In the genomic region with DNA sequence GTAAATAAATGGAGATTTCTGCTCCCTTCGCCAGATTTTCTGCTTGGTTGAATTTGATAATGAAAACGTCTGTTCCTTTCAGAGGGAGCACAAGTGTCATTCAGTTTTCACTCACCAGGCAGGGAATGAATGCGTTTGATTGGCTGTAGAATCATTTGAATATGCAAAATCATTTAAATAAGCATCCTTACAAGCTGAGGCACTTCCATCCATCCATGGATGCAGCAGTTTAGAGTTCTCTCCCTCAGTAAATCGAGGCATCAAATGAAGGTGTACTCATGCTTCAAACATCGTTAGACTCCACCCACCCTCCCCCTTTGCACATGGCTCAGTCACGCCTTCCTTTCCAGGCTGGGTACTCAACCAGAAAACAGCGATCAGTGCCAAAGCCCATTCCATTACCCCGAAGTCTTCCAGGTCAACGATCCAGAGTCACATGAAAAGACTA, we compare ENCODE assay signal across 9 mouse cellular contexts.
DNase-seq lines count a peak whose midpoint lies in the region; ATAC-seq and TF ChIP-seq lines count a peak whose summit lies in the region.
"Had no signal": no experiment of that assay in that cellular context is flagged by ENCODE, and none has a peak within 500 bp of the region (broad histone marks: within the 10 kb centered on the region; RNA-seq: fewer than 3 reads in every experiment).

No protein-coding gene starts in this region.

- no peak overlapping the region for H3K9ac ChIP-seq in hindbrain, embryonic 16.5 days (ENCODE audit: low read depth, low read length)
- no peak overlapping the region for H3K9ac ChIP-seq in midbrain, embryonic 11.5 days (ENCODE audit: low read length)
- H3K9ac ChIP-seq in intestine, postnatal 0 days (ENCODE audit: low read depth, low read length): no peak overlapping the region
- H3K9ac ChIP-seq: heart, embryonic 13.5 days had no signal

- ATAC-seq in hindbrain, embryonic 16.5 days: peak; percentile 28
- ATAC-seq in midbrain, embryonic 11.5 days (ENCODE audit: low FRiP score): peak; percentile 71
- ATAC-seq in intestine, postnatal 0 days: no peak

- H3K4me1 ChIP-seq in hindbrain, embryonic 16.5 days (ENCODE audit: control insufficient read depth, insufficient read depth, low read depth, low read length): peaks cover 38% of the 10 kb centered on the region
- peaks cover 33% of the 10 kb centered on the region for H3K4me1 ChIP-seq in midbrain, embryonic 11.5 days (ENCODE audit: control insufficient read depth, insufficient read depth, low read length)
- no peaks in the 10 kb centered on the region for H3K4me1 ChIP-seq in intestine, postnatal 0 days (replicated peaks; ENCODE audit: control insufficient read depth, insufficient read depth, low read length)

- WGBS in hindbrain, embryonic 16.5 days: 20% methylated on average over 9 of the region's 9 CpGs
- WGBS in midbrain, embryonic 11.5 days: 28% methylated on average over 9 of the region's 9 CpGs
- WGBS in intestine, postnatal 0 days: 44% methylated on average over 9 of the region's 9 CpGs

- H3K9me3 ChIP-seq in hindbrain, embryonic 16.5 days (ENCODE audit: control insufficient read depth, low read length): no peaks in the 10 kb centered on the region
- no peaks in the 10 kb centered on the region for H3K9me3 ChIP-seq in midbrain, embryonic 11.5 days (ENCODE audit: control insufficient read depth, low read length)
- no peaks in the 10 kb centered on the region for H3K9me3 ChIP-seq in intestine, postnatal 0 days (ENCODE audit: control insufficient read depth)
- H3K9me3 ChIP-seq: heart, embryonic 13.5 days had no signal

- no peak for TF ChIP-seq CTCF in intestine, postnatal 0 days (IDR thresholded peaks at IDR 0.05; ENCODE audit: low read depth)

- H3K4me3 ChIP-seq in hindbrain, embryonic 16.5 days (ENCODE audit: low read length): no peak overlapping the region
- no peak overlapping the region for H3K4me3 ChIP-seq in midbrain, embryonic 11.5 days (ENCODE audit: low read depth, low read length)
- H3K4me3 ChIP-seq in intestine, postnatal 0 days (ENCODE audit: low read depth, low read length): no peak overlapping the region
- H3K4me3 ChIP-seq: heart, embryonic 13.5 days had no signal

- H3K4me2 ChIP-seq in hindbrain, embryonic 16.5 days (ENCODE audit: low read length): no peak overlapping the region
- H3K4me2 ChIP-seq in midbrain, embryonic 11.5 days: no peak overlapping the region
- no peak overlapping the region for H3K4me2 ChIP-seq in intestine, postnatal 0 days (replicated peaks; ENCODE audit: low read depth)
- H3K4me2 ChIP-seq: heart, embryonic 13.5 days had no signal

- DNase-seq in brain, adult 2 months (ENCODE audit: low read depth, low spot score): peak; percentile 77
- DNase-seq in embryo, embryonic 10.5 days (ENCODE audit: low spot score): peak; percentile 69
- DNase-seq in midbrain, embryonic 11.5 days (ENCODE audit: low spot score, missing footprints): peak; percentile 88
- no peak for DNase-seq in frontal cortex, postnatal 14 days (ENCODE audit: low spot score in 2 of 2)
- no peak for DNase-seq in adrenal gland, postnatal 10 days
- DNase-seq: lung, postnatal 14 days had no signal

- no peaks in the 10 kb centered on the region for H3K27me3 ChIP-seq in hindbrain, embryonic 16.5 days (replicated peaks; ENCODE audit: control insufficient read depth, insufficient read depth, low read length)
- H3K27me3 ChIP-seq in midbrain, embryonic 11.5 days (ENCODE audit: control insufficient read depth, insufficient read depth, low read length): no peaks in the 10 kb centered on the region
- H3K27me3 ChIP-seq in intestine, postnatal 0 days (replicated peaks; ENCODE audit: control insufficient read depth, insufficient read depth, low read length): no peaks in the 10 kb centered on the region
- H3K27me3 ChIP-seq: heart, embryonic 13.5 days had no signal

- H3K36me3 ChIP-seq in hindbrain, embryonic 16.5 days (ENCODE audit: control insufficient read depth, insufficient read depth, low read length): no peaks in the 10 kb centered on the region
- no peaks in the 10 kb centered on the region for H3K36me3 ChIP-seq in midbrain, embryonic 11.5 days (ENCODE audit: control insufficient read depth, insufficient read depth, low read length)
- no peaks in the 10 kb centered on the region for H3K36me3 ChIP-seq in intestine, postnatal 0 days (ENCODE audit: control insufficient read depth, insufficient read depth)

- H3K27ac ChIP-seq in hindbrain, embryonic 16.5 days (ENCODE audit: low read depth, low read length): no peak overlapping the region
- H3K27ac ChIP-seq in midbrain, embryonic 11.5 days (ENCODE audit: low read depth, low read length): no peak overlapping the region
- H3K27ac ChIP-seq in intestine, postnatal 0 days (ENCODE audit: low read depth, low read length): no peak overlapping the region
- H3K27ac ChIP-seq: heart, embryonic 13.5 days had no signal

Comparison
In these comparisons a context has a peak if more than half of its experiments do, and no peak if none do; other contexts are left out.
1. DNase-seq: peak in brain, adult 2 months (single experiment), embryo, embryonic 10.5 days (single experiment) and midbrain, embryonic 11.5 days (single experiment); none in frontal cortex, postnatal 14 days (0 of 2) and adrenal gland, postnatal 10 days (single experiment).